Mouse (Mus musculus): ENCODE measurements around the gene Tgfbr1. TPM values are rescaled to one million over a fixed set of nuclear protein-coding genes. Genes with fewer than 3 reads are reported as not detected.

Gene Tgfbr1
- polyA plus RNA-seq, 1 experiment: 6.2 TPM

DNA sequence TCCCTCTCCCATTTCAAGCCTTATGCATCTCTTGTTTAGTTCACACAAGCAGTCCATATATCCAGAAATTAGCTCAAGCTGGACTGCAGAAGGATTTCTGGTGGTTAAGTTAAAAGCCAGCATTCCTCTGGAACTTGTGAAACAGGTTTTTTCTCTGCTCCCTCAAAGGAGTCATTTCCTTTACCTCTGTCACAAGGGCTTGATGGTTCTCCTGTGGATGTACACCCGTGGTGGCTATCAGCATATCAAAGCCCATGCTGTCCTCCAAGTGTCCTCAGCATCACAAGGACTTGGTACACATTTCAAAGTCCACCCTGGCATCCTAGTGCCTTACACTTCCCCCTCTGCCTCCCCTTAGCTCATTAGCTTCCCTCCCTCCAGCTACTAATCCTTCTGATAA is 23.7 kb upstream of the Tgfbr1 start:
- no peak for TF ChIP-seq CTCF (IDR thresholded peaks at IDR 0.05; ENCODE audit: borderline replicate concordance, insufficient read depth, low read depth, low read length)
- no peak for TF ChIP-seq POLR2A (IDR thresholded peaks at IDR 0.05; ENCODE audit: borderline replicate concordance, insufficient read depth, low read length)
- no peak for DNase-seq
- no peak overlapping the region for H3K4me3 ChIP-seq (replicated peaks; ENCODE audit: insufficient read depth, low read depth, low read length)
- WGBS: 52% methylated on average over 1 of the region's 1 CpGs
- H3K27ac ChIP-seq (ENCODE audit: insufficient read depth, low read length): no peak overlapping the region
- H3K27me3 ChIP-seq (ENCODE audit: control insufficient read depth, insufficient read depth, low read length): no peaks in the 10 kb centered on the region; the same call in 1 of the 2 replicates
- H3K4me1 ChIP-seq (ENCODE audit: control insufficient read depth, insufficient read depth, low read length): no peaks in the 10 kb centered on the region

DNA sequence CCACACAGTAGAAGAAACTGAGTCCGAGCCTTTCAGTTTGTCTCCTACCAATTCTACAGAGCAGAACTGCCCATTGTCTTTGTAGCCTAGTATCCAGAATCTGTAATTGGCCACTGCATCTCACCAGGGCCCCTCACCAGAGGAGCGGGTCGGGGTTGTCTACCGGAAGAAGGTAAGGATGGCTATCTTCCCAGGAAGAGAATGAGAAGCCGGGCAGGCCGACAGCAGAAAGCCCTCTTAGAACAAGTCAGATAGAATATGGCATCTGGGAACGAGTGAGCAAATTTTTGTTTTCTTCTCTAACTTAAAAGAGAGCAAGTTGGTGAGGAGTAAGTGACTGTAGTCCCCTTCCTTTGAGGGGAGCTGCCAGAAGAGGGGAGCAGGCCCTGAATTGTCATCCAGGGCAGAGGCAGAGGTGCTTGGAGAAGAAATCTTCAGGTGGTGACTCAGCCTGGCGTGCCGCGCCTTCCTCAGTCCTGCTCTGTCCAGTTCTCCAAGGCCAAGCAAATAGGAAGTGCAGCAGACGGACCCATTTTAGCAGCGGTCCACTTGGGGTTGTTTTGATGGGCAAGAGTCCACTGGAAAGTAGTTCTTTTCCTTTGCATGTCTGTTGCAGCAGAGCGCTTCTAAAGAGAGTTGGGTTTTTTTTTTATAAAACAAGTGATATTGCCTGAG is 22.5 kb upstream of the Tgfbr1 start:
- DNase-seq: no peak
- TF ChIP-seq CTCF (IDR thresholded peaks at IDR 0.05; ENCODE audit: borderline replicate concordance, insufficient read depth, low read depth, low read length) (no peak), POLR2A (IDR thresholded peaks at IDR 0.05; ENCODE audit: borderline replicate concordance, insufficient read depth, low read length) (no peak)
- Histone ChIP-seq H3K27me3 (ENCODE audit: control insufficient read depth, insufficient read depth, low read length) (no peaks in the 10 kb centered on the region; the same call in 1 of the 2 replicates), H3K4me3 (replicated peaks; ENCODE audit: insufficient read depth, low read depth, low read length) (no peak overlapping the region), H3K4me1 (ENCODE audit: control insufficient read depth, insufficient read depth, low read length) (no peaks in the 10 kb centered on the region), H3K27ac (ENCODE audit: insufficient read depth, low read length) (no peak overlapping the region)
- 90% methylated on average over 13 of the region's 13 CpGs for WGBS

DNA sequence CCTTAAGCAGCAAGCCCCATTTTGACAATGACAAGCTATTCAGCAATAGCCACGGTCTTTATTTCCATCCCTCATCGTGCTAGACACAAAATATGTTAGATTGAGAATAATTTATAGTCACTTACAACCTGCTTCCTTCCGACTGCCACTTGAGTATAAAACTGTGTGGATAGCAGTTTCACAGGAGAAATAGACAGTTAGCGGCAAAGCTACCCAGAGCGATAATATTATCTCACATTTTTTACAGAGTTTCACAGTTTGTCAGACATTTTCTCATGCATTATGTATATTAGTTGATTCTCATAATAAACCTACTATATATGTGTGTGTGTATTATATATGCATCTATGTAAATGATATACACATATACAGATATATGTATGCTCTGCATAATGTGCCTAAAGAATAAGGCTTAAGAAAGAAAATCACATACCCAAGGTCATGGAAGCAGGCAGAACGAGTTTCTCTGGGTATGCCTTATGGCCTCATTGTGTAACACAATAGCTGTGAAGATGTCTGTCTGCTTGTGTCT is 20.1 kb upstream of the Tgfbr1 start:
- no peaks in the 10 kb centered on the region; the same call in 1 of the 2 replicates for H3K27me3 ChIP-seq (ENCODE audit: control insufficient read depth, insufficient read depth, low read length)
- no peak overlapping the region for H3K27ac ChIP-seq (ENCODE audit: insufficient read depth, low read length)
- no peaks in the 10 kb centered on the region for H3K4me1 ChIP-seq (ENCODE audit: control insufficient read depth, insufficient read depth, low read length)
- TF ChIP-seq CTCF (IDR thresholded peaks at IDR 0.05; ENCODE audit: borderline replicate concordance, insufficient read depth, low read depth, low read length) (no peak), POLR2A (IDR thresholded peaks at IDR 0.05; ENCODE audit: borderline replicate concordance, insufficient read depth, low read length) (no peak)
- WGBS: 92% methylated on average over 6 of the region's 6 CpGs
- no peak for DNase-seq
- H3K4me3 ChIP-seq (replicated peaks; ENCODE audit: insufficient read depth, low read depth, low read length): no peak overlapping the region

DNA sequence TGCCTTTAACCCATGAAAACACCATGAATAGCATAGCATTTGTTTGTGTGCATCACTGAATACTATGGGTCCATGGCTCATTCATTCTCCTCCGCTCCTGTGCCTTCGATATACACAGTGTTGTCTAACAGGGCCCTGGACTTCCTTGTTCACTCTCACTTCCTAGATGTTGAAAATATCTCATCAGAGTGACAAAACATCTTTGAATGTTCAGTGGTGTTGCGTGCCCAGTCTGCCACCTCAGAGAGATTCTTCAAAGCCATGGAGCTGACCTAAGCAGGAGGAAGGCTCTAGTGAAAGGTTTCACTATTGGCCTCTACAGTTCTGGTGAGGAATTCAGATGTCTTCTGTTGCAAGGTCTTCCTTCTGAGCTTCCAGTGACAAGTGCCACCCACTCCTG is 19.5 kb upstream of the Tgfbr1 start:
- no peak overlapping the region for H3K27ac ChIP-seq (ENCODE audit: insufficient read depth, low read length)
- no peak for TF ChIP-seq POLR2A (IDR thresholded peaks at IDR 0.05; ENCODE audit: borderline replicate concordance, insufficient read depth, low read length)
- no peak overlapping the region for H3K4me3 ChIP-seq (replicated peaks; ENCODE audit: insufficient read depth, low read depth, low read length)
- no peak for DNase-seq
- WGBS: 96% methylated on average over 3 of the region's 3 CpGs
- no peaks in the 10 kb centered on the region; the same call in 1 of the 2 replicates for H3K27me3 ChIP-seq (ENCODE audit: control insufficient read depth, insufficient read depth, low read length)
- H3K4me1 ChIP-seq (ENCODE audit: control insufficient read depth, insufficient read depth, low read length): no peaks in the 10 kb centered on the region

DNA sequence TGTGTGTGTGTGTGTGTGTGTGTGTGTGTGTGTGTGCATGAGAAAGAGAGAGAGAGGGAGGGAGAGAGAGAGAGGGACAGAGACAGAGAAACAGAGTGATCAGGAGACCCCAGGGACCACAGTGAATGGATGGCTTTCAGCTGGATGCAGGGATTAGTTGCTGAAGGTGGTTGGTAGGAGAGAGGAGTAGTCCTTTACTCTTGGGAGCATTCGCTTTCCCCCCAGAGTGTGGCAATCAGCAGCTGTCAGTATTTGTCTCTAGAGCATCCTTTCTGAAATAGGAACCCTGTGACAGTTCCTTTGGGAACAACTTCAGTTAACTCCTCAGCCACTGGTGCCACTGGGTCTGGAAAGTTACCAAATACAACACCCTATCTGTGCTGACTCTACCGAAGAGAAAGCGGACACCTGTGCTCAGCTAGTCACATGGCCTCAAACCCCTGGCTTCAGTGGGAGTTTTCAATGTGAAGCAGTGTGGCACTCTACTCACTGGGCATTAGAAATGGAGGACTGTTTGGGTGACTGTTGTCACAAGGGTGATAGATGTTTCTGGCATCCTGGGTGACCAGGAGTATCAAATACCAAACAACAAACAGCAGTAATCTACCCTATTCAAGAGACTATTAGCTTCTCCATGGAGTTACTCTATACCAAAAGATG is 16.0 kb upstream of the Tgfbr1 start:
- no peak for TF ChIP-seq POLR2A (IDR thresholded peaks at IDR 0.05; ENCODE audit: borderline replicate concordance, insufficient read depth, low read length)
- no peak for TF ChIP-seq CTCF (IDR thresholded peaks at IDR 0.05; ENCODE audit: borderline replicate concordance, insufficient read depth, low read depth, low read length)
- WGBS: 77% methylated on average over 3 of the region's 3 CpGs
- Histone ChIP-seq H3K4me1 (ENCODE audit: control insufficient read depth, insufficient read depth, low read length) (no peaks in the 10 kb centered on the region), H3K27ac (ENCODE audit: insufficient read depth, low read length) (no peak overlapping the region), H3K27me3 (ENCODE audit: control insufficient read depth, insufficient read depth, low read length) (no peaks in the 10 kb centered on the region; the same call in 1 of the 2 replicates), H3K4me3 (replicated peaks; ENCODE audit: insufficient read depth, low read depth, low read length) (no peak overlapping the region)
- no peak for DNase-seq

DNA sequence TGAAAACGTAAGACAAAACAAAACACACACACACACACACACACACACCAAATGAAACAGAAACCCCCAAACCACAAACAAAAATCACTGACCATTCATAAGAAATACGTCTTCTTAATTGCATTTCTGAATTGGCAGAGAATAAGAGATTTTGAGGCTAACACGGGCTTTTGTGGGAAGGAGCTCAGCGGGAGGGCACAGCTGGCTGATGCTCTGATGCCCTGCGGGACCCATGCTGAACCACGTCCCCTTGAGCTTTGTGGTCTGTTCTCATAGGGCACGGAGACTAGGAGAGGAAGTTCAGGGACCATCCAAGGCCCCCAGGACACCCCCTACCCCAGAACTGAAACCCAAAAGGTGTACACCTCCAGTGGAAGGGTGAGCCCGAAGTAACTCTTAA is 10.4 kb upstream of the Tgfbr1 start:
- no peaks in the 10 kb centered on the region; the same call in 1 of the 2 replicates for H3K27me3 ChIP-seq (ENCODE audit: control insufficient read depth, insufficient read depth, low read length)
- no peak overlapping the region for H3K27ac ChIP-seq (ENCODE audit: insufficient read depth, low read length)
- H3K4me1 ChIP-seq (ENCODE audit: control insufficient read depth, insufficient read depth, low read length): no peaks in the 10 kb centered on the region
- no peak for TF ChIP-seq POLR2A (IDR thresholded peaks at IDR 0.05; ENCODE audit: borderline replicate concordance, insufficient read depth, low read length)
- TF ChIP-seq CTCF (IDR thresholded peaks at IDR 0.05; ENCODE audit: borderline replicate concordance, insufficient read depth, low read depth, low read length): no peak
- no peak for DNase-seq
- H3K4me3 ChIP-seq (replicated peaks; ENCODE audit: insufficient read depth, low read depth, low read length): no peak overlapping the region
- 26% methylated on average over 8 of the region's 8 CpGs for WGBS

DNA sequence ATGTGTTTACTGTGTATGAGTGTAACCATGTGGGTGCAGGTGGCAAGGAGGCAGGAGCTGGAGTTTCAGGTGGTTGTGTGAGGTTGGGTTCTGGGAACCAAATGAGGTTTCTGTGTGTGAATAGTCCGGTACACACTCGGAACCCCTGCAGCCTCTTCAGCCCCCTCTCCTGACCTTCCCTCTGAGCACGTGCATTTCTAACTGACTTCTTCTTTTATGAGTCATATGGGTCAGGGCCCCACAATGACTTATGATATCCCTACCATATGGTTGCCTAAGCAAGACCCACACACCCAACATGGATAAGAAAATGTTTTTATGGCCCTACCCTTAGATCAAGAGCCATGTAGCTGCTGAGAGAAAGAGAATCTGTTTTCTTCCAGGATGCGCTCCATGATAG is 6.0 kb upstream of the Tgfbr1 start:
- DNase-seq: no peak
- H3K4me1 ChIP-seq (ENCODE audit: control insufficient read depth, insufficient read depth, low read length): no peaks in the 10 kb centered on the region
- TF ChIP-seq CTCF (IDR thresholded peaks at IDR 0.05; ENCODE audit: borderline replicate concordance, insufficient read depth, low read depth, low read length) (no peak), POLR2A (IDR thresholded peaks at IDR 0.05; ENCODE audit: borderline replicate concordance, insufficient read depth, low read length) (no peak)
- H3K27ac ChIP-seq (ENCODE audit: insufficient read depth, low read length): no peak overlapping the region
- no peaks in the 10 kb centered on the region; the same call in 1 of the 2 replicates for H3K27me3 ChIP-seq (ENCODE audit: control insufficient read depth, insufficient read depth, low read length)
- no peak overlapping the region for H3K4me3 ChIP-seq (replicated peaks; ENCODE audit: insufficient read depth, low read depth, low read length)
- WGBS: 84% methylated on average over 4 of the region's 4 CpGs

DNA sequence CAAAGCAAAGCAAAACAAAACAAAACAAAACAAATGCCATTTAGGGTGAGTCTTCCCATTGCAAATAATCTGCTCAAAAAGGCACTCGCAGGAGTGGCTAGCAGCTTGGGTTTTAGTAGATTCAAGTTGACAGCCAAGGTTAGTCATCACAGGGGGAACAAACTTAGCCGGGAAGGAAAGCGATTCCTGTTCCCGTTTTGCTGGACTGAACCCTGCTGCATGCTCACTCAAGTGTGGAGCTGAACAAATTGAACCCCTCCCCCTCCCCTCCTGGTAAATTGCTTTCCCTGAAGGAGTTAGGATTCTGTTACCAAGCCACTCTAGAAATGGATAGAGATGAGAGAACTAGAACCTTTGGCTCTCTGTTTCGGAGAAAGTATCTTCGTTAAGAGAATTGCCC is 3.3 kb upstream of the Tgfbr1 start:
- Histone ChIP-seq H3K4me1 (ENCODE audit: control insufficient read depth, insufficient read depth, low read length) (no peaks in the 10 kb centered on the region), H3K27ac (ENCODE audit: insufficient read depth, low read length) (no peak overlapping the region), H3K4me3 (replicated peaks; ENCODE audit: insufficient read depth, low read depth, low read length) (no peak overlapping the region), H3K27me3 (ENCODE audit: control insufficient read depth, insufficient read depth, low read length) (peaks cover 2% of the 10 kb centered on the region; the same call in 1 of the 2 replicates)
- WGBS: 40% methylated on average over 6 of the region's 6 CpGs
- DNase-seq: no peak
- TF ChIP-seq CTCF (IDR thresholded peaks at IDR 0.05; ENCODE audit: borderline replicate concordance, insufficient read depth, low read depth, low read length): no peak
- no peak for TF ChIP-seq POLR2A (IDR thresholded peaks at IDR 0.05; ENCODE audit: borderline replicate concordance, insufficient read depth, low read length)

All from cerebellum, adult 2 months (tissue).